Mouse (Mus musculus) limb, embryonic 11.5 days (tissue): ENCODE results near the gene Styxl1. TPM values are rescaled to one million over a fixed set of nuclear protein-coding genes. Genes with fewer than 3 reads are reported as not detected.

ENCODE experiments used
- ATAC-seq: fragments of 200-750 bp; cut with Nextera tagmentation; 2 replicates; pipeline ENCODE4 v1.8.0; 2017; ENCODE audit warnings: low read depth; ENCODE audit not compliant: insufficient number of reproducible peaks, low FRiP score, low TSS enrichment
- DNase-seq: peaks from one replicate; pipeline ENCODE4 v3.0.0-alpha.2; 2015; ENCODE audit warnings: low spot score
- H3K27ac ChIP-seq: fragments of 300-500 bp; sonication (generic); replicated peaks from 2 replicates; pipeline ENCODE4 v1.5.1; 2014; ENCODE audit warnings: low read depth, mild to moderate bottlenecking, low read length
- H3K27me3 ChIP-seq: fragments of 300-500 bp; sonication (generic); 2 replicates; pipeline ENCODE4 v1.6.1; 2014; ENCODE audit warnings: mild to moderate bottlenecking, low read length, mixed read lengths; ENCODE audit not compliant: control insufficient read depth, insufficient read depth
- H3K36me3 ChIP-seq: fragments of 300-500 bp; sonication (generic); 2 replicates; pipeline ENCODE4 v1.6.1; 2014; ENCODE audit warnings: mild to moderate bottlenecking, low read length, moderate library complexity, mixed read lengths; ENCODE audit not compliant: control insufficient read depth, insufficient read depth
- H3K4me1 ChIP-seq: fragments of 300-500 bp; sonication (generic); 2 replicates; pipeline ENCODE4 v1.6.1; 2014; ENCODE audit warnings: low read length, mixed read lengths; ENCODE audit not compliant: control insufficient read depth, insufficient read depth
- H3K4me2 ChIP-seq: fragments of 300-500 bp; sonication (generic); 2 replicates; pipeline ENCODE4 v1.6.1; 2014; ENCODE audit warnings: low read depth, mild to moderate bottlenecking, moderate library complexity; ENCODE audit not compliant: severe bottlenecking
- H3K4me3 ChIP-seq: fragments of 300-500 bp; sonication (generic); 2 replicates; pipeline ENCODE4 v1.5.1; 2014; ENCODE audit warnings: low read depth, low read length
- H3K9ac ChIP-seq: fragments of 300-500 bp; sonication (generic); 2 replicates; pipeline ENCODE4 v1.6.1; 2014; ENCODE audit warnings: mild to moderate bottlenecking, low read length
- H3K9me3 ChIP-seq: fragments of 300-500 bp; sonication (generic); 2 replicates; pipeline ENCODE4 v1.6.1; 2016; ENCODE audit warnings: low read length; ENCODE audit not compliant: control insufficient read depth
- WGBS: fragments of 180-500 bp; shearing (Covaris S2); extraction: QIAGEN DNeasy Blood & Tissue Kit; methylation state at CpG from one replicate; pipeline ENCODE4 v1.1.7; 2014; 5-methylcytosine and 5-hydroxymethylcytosine counted together
- polyA plus RNA-seq: library from polyadenylated mRNA; unstranded; fragments of >200 nt; fragmentation: Nextera tagmentation; extraction: Ambion mirVana; gene quantifications from 2 replicates; pipeline ENCODE4 v1.2.1, GENCODE M21; 2014

The Styxl1 gene
- polyA plus RNA-seq, 1 experiment from 2014 or later, result not detected

DNA sequence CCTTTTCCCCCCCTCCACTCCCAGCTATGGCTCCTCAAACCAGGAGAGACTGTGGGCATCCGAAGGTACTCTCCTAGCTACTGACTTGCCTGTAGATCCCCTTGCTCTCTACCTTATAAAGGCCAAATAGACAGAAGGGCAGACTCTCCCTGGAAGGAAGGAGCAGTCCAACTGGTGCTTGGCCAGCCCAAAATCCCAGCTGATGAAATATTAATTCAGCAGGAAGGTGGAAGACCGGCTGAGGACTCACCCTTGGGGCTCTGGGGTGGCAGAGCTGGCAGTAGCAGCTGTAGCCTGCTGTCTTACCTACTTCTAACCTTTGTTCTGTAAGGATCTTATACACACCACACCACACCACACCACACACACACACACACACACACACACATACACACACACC lies 26.6 kb upstream of the Styxl1 start:
- H3K4me1 ChIP-seq, result peaks cover 12% of the 10 kb centered on the region
- ATAC-seq (no peak), DNase-seq (no peak)
- no peak overlapping the region for H3K27ac ChIP-seq
- H3K9me3 ChIP-seq, result no peaks in the 10 kb centered on the region
- no peaks in the 10 kb centered on the region for H3K36me3 ChIP-seq
- no peak overlapping the region for H3K4me2 ChIP-seq
- no peaks in the 10 kb centered on the region for H3K27me3 ChIP-seq
- H3K4me3 ChIP-seq, result no peak overlapping the region
- WGBS, result 59% methylated on average over 2 of the region's 2 CpGs
- H3K9ac ChIP-seq, result no peak overlapping the region

DNA sequence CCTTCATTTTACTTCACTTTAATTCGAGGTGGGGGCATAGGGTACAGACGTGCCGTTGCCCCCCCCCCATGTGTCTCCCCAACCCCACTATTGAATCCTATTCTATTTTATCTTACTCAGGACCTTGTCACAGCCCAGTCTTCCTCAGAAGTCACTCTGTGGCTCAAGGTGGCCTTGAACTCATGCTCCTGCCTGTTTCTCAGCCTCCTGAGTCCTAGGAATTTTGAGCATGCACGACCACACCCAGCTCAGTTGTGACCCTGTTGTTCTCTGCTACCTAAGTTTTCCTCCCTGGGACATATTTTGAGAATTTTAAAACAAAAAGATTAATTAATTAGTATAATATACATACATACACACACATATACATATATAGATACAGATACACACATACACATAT lies 25.5 kb upstream of the Styxl1 start:
- Histone ChIP-seq H3K27me3 (no peaks in the 10 kb centered on the region), H3K4me3 (no peak overlapping the region), H3K4me2 (no peak overlapping the region), H3K36me3 (no peaks in the 10 kb centered on the region), H3K4me1 (peaks cover 12% of the 10 kb centered on the region), H3K9me3 (no peaks in the 10 kb centered on the region), H3K27ac (no peak overlapping the region), H3K9ac (no peak overlapping the region)
- WGBS, result 84% methylated on average over 4 of the region's 4 CpGs
- DNase-seq, result no peak
- ATAC-seq, result no peak

- H3K9ac ChIP-seq, result no peak overlapping the region
- WGBS, result 59% methylated on average over 4 of the region's 4 CpGs
- no peak overlapping the region for H3K27ac ChIP-seq
- no peaks in the 10 kb centered on the region for H3K9me3 ChIP-seq
- no peaks in the 10 kb centered on the region for H3K36me3 ChIP-seq
- ATAC-seq (no peak), DNase-seq (no peak)
- no peaks in the 10 kb centered on the region for H3K27me3 ChIP-seq
- no peak overlapping the region for H3K4me3 ChIP-seq
- H3K4me2 ChIP-seq, result no peak overlapping the region
- H3K4me1 ChIP-seq, result peaks cover 12% of the 10 kb centered on the region
Observed at GRCm38 (mm10) chr5:135803135-135803534, 24.9 kb upstream of the Styxl1 start.

DNA sequence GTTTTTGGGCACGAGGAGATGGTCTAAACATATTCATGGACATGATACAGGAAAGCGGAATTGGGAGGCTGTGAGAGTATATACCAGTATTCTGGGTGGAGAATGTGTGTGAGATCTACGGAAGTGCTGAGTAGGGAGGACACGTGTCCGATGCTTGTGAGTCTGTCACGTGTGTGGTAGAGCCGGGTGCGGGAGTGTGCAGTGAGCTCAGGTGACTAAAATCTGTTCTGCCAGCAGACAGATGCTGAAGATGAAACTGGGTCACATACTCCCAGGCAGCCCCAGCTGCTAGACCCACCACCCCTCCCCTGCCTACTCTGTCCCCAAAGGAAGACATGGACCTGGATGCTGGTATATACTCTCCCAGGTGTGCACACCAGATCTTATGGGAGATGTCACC lies 24.5 kb upstream of the Styxl1 start:
- H3K9ac ChIP-seq, result no peak overlapping the region
- no peak overlapping the region for H3K4me3 ChIP-seq
- H3K36me3 ChIP-seq, result no peaks in the 10 kb centered on the region
- DNase-seq (no peak), ATAC-seq (no peak)
- H3K27ac ChIP-seq, result no peak overlapping the region
- 90% methylated on average over 8 of the region's 8 CpGs for WGBS
- no peak overlapping the region for H3K4me2 ChIP-seq
- H3K4me1 ChIP-seq, result peaks cover 12% of the 10 kb centered on the region
- H3K9me3 ChIP-seq, result no peaks in the 10 kb centered on the region
- H3K27me3 ChIP-seq, result no peaks in the 10 kb centered on the region

- no peaks in the 10 kb centered on the region for H3K27me3 ChIP-seq
- peak; percentile 49 for DNase-seq
- no peak overlapping the region for H3K27ac ChIP-seq
- no peaks in the 10 kb centered on the region for H3K9me3 ChIP-seq
- 0 out of 2 replicates have a peak, but pooled peaks have one; percentile 47 for ATAC-seq
- 3% methylated on average over 6 of the region's 6 CpGs for whole genome bisulfite sequencing
- H3K9ac ChIP-seq, result no peak overlapping the region
- H3K4me2 ChIP-seq, result no peak overlapping the region
- no peak overlapping the region for H3K4me3 ChIP-seq
- H3K4me1 ChIP-seq, result peaks cover 12% of the 10 kb centered on the region
- no peaks in the 10 kb centered on the region for H3K36me3 ChIP-seq
Observed at GRCm38 (mm10) chr5:135800927-135801326, 22.7 kb upstream of the Styxl1 start.

DNA sequence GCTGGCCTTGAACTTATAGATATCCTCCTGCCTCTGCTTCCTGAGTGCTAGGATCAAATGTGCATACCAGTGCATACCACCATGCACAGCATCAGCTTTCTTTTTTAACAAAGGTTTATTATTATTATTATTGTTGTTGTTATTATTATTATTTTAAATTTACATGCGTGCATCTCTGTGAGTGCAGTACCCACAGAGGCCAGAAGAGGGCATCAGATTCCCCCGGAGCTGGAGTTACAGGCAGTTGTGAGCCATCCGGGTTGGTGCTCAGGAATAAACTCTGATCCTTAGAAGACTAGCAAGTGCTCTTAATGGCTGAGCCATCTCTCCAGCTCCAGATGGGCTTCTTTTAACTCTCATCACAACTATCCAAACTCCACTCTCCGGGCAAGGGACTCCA lies 21.6 kb upstream of the Styxl1 start:
- Histone ChIP-seq H3K36me3 (no peaks in the 10 kb centered on the region), H3K4me2 (no peak overlapping the region), H3K9me3 (no peaks in the 10 kb centered on the region), H3K9ac (no peak overlapping the region), H3K4me3 (no peak overlapping the region), H3K27me3 (no peaks in the 10 kb centered on the region), H3K4me1 (peaks cover 12% of the 10 kb centered on the region), H3K27ac (no peak overlapping the region)
- ATAC-seq, result no peak
- DNase-seq, result peak; percentile 50
- 45% methylated on average over 4 of the region's 4 CpGs for WGBS

GRCm38 (mm10) chr5:135794859-135795181 lies 16.6 kb upstream of the Styxl1 start:
- 19% methylated on average over 5 of the region's 5 CpGs for WGBS
- H3K36me3 ChIP-seq, result peaks cover 9% of the 10 kb centered on the region
- DNase-seq (no peak), ATAC-seq (no peak)
- peak overlapping the region; percentile 37 for H3K4me2 ChIP-seq
- H3K27me3 ChIP-seq, result no peaks in the 10 kb centered on the region
- H3K9ac ChIP-seq, result no peak overlapping the region
- H3K4me1 ChIP-seq, result no peaks in the 10 kb centered on the region
- H3K27ac ChIP-seq, result no peak overlapping the region
- peak overlapping the region; percentile 14; the same call in 1 of the 2 replicates for H3K4me3 ChIP-seq
- H3K9me3 ChIP-seq, result no peaks in the 10 kb centered on the region

GRCm38 (mm10) chr5:135793996-135794858 lies 16.0 kb upstream of the Styxl1 start:
- peak; percentile 91 for DNase-seq
- no peak for ATAC-seq
- H3K27me3 ChIP-seq, result no peaks in the 10 kb centered on the region
- H3K9ac ChIP-seq, result peak overlapping the region; percentile 47
- WGBS, result 11% methylated on average over 20 of the region's 20 CpGs
- no peak overlapping the region for H3K27ac ChIP-seq
- no peaks in the 10 kb centered on the region for H3K9me3 ChIP-seq
- no peaks in the 10 kb centered on the region for H3K4me1 ChIP-seq
- H3K4me2 ChIP-seq, result peak overlapping the region; percentile 37
- peak overlapping the region; percentile 14; the same call in 1 of the 2 replicates for H3K4me3 ChIP-seq
- H3K36me3 ChIP-seq, result peaks cover 15% of the 10 kb centered on the region
